Mouse (Mus musculus) stomach, embryonic 14.5 days (tissue): ENCODE data around the gene Wdr62. TPM values are rescaled to one million over a fixed set of nuclear protein-coding genes. Genes with fewer than 3 reads are reported as not detected.
"Not testable (repeated sequence)": the region's sequence is repeated elsewhere in the genome, so short reads cannot be mapped to it uniquely, and the experiment has no call there.

Experiments used
- ATAC-seq: fragments of 200-750 bp; cut with Nextera tagmentation; 2 replicates; pipeline ENCODE4 v1.8.0; 2017; ENCODE audit warnings: low read depth, moderate TSS enrichment; ENCODE audit not compliant: insufficient number of reproducible peaks, insufficient read depth, low FRiP score
- H3K27ac ChIP-seq: fragments of 300-500 bp; sonication (generic); 2 replicates; pipeline ENCODE4 v1.5.1; 2014; ENCODE audit warnings: mild to moderate bottlenecking, low read length, moderate library complexity, mixed read lengths
- H3K27me3 ChIP-seq: fragments of 300-500 bp; sonication (generic); 2 replicates; pipeline ENCODE4 v1.6.1; 2014; ENCODE audit warnings: low read length, control low read depth, mixed read lengths; ENCODE audit not compliant: control insufficient read depth, insufficient read depth
- H3K36me3 ChIP-seq: fragments of 300-500 bp; sonication (generic); 2 replicates; pipeline ENCODE4 v1.6.1; 2014; ENCODE audit warnings: mild to moderate bottlenecking, control low read depth, low read length, moderate library complexity, mixed read lengths; ENCODE audit not compliant: control insufficient read depth, insufficient read depth
- H3K4me1 ChIP-seq: fragments of 300-500 bp; sonication (generic); 2 replicates; pipeline ENCODE4 v1.6.1; 2014; ENCODE audit warnings: low read length, control low read depth, mixed read lengths; ENCODE audit not compliant: control insufficient read depth, insufficient read depth
- H3K4me2 ChIP-seq: fragments of 300-500 bp; sonication (generic); replicated peaks from 2 replicates; pipeline ENCODE4 v1.6.1; 2014; ENCODE audit warnings: low read depth, low read length, control low read depth
- H3K4me3 ChIP-seq: fragments of 300-500 bp; sonication (generic); 2 replicates; pipeline ENCODE4 v1.5.1; 2014; ENCODE audit warnings: low read depth, low read length, control low read depth
- H3K9ac ChIP-seq: fragments of 300-500 bp; sonication (generic); replicated peaks from 2 replicates; pipeline ENCODE4 v1.6.1; 2014; ENCODE audit warnings: low read depth, mild to moderate bottlenecking, control low read depth, low read length, moderate library complexity, mixed read lengths
- H3K9me3 ChIP-seq: fragments of 300-500 bp; sonication (generic); 2 replicates; pipeline ENCODE4 v1.6.1; 2016; ENCODE audit warnings: low read depth, low read length, control low read depth; ENCODE audit not compliant: control insufficient read depth
- WGBS: fragments of 180-500 bp; shearing (Covaris S2); extraction: QIAGEN DNeasy Blood & Tissue Kit; methylation state at CpG from one replicate; pipeline ENCODE4 v1.1.7; 2014; 5-methylcytosine and 5-hydroxymethylcytosine counted together
- polyA plus RNA-seq: library from polyadenylated mRNA; unstranded; fragments of >200 nt; fragmentation: Nextera tagmentation; extraction: Ambion mirVana; gene quantifications from 2 replicates; pipeline ENCODE4 v1.2.1, GENCODE M21; 2014

The Wdr62 gene
- polyA plus RNA-seq, 1 experiment from 2014 or later = 9.8 TPM

DNA sequence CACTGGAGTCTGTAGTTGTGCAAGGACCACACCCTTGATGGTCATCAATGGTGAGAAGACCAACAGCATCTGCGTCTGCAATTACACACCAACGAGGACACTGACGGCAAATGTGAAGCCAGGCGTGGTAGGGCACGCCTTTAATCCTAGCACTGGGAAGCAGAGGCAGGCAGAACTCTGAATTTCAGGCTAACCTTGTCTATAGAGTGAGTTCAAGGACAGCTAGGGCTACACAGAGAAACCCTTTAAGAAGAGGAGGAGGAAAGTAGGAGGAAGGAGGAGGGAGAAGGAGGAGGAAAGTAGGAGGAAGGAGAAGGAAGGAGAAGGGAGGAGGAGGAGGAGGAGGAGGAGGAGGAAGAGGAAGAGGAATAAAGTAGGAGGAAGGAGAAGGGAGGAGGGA is 14.7 kb downstream of the Wdr62 start:
- ATAC-seq = no peak
- Histone ChIP-seq H3K27ac (no peak overlapping the region), H3K9me3 (no peaks in the 10 kb centered on the region), H3K4me1 (no peaks in the 10 kb centered on the region), H3K27me3 (no peaks in the 10 kb centered on the region), H3K4me2 (no peak overlapping the region), H3K4me3 (no peak overlapping the region), H3K9ac (no peak overlapping the region), H3K36me3 (peaks cover 3% of the 10 kb centered on the region; the same call in 1 of the 2 replicates)
- 91% methylated on average over 5 of the region's 5 CpGs for WGBS

DNA sequence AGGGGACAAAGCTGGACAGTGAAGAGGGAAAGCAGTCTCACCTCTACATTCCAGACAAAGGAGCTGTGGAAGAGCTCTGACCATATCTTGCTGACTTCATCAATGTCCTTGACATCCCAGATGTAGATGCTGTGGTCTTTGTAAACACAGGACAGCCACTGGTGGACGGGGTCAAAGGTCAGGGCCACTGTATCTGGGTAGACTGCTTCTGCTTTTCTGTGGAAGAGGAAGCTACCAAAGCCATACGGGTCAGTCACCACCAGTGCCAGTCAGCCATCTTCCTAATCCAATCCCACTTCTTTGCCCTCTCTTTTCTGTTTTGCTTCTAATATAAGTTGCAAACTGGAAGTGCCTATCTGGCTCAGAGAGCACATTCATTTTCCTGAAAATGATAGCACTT is 15.2 kb downstream of the Wdr62 start:
- H3K4me1 ChIP-seq = no peaks in the 10 kb centered on the region
- H3K27me3 ChIP-seq = no peaks in the 10 kb centered on the region
- 63% methylated on average over 2 of the region's 2 CpGs for WGBS
- no peak overlapping the region for H3K27ac ChIP-seq
- no peaks in the 10 kb centered on the region for H3K9me3 ChIP-seq
- no peak overlapping the region for H3K4me2 ChIP-seq
- no peak overlapping the region for H3K4me3 ChIP-seq
- no peak for ATAC-seq
- H3K9ac ChIP-seq = no peak overlapping the region
- H3K36me3 ChIP-seq = no peaks in the 10 kb centered on the region; the same call in 1 of the 2 replicates

DNA sequence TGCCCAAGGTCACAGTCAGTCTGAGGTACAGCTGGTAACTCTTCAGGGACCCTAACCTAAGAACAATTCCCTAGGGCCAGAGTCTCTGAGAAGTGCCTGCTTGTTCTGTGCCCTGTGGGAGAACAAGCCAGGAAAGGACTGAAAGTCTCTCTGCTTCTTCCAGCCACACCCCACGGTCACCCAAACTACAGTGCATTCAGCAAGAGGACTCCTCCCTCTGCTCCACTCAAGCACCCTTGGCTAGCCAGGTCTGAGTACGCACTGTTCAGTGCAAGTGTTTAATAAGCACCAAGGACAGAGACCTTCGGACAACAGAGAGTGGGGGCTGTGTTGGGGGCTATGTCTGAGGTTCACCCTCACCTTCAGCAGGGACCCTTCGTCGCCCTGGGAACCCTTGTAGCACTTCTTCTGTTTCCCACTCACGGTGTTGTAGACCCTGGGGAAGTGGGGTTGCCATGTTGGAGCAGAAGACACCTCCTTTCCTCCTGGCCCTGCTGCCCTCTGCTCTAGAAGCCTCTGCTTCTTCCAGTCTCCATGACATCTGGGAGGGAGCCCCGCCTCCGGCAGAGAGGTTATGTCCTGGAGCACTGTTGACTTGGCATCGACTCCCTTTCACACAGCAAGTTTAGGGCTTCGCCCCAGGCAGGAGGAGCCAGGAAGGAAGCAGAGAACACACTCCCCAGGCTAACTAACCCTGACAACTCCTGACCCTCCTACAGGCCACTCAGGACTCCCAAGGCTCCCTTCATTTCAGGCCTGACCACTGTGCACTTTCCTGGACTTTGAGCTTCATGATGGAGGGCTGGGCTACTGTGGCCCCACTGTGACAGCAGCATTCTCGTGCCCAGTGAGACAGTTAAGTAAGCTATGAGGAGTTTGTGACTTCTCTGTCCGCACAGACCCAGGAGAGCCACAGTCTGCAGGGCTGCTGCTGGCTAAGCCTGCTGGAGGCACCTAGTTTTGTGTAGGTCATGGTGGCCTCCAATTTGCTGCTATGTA is 28.0 kb downstream of the Wdr62 start:
- no peak overlapping the region for H3K4me3 ChIP-seq
- no peaks in the 10 kb centered on the region for H3K27me3 ChIP-seq
- H3K9me3 ChIP-seq = no peaks in the 10 kb centered on the region
- H3K36me3 ChIP-seq = peaks cover 3% of the 10 kb centered on the region; the same call in 1 of the 2 replicates
- H3K27ac ChIP-seq = no peak overlapping the region
- H3K4me2 ChIP-seq = no peak overlapping the region
- no peaks in the 10 kb centered on the region for H3K4me1 ChIP-seq
- no peak overlapping the region for H3K9ac ChIP-seq
- WGBS = 79% methylated on average over 12 of the region's 12 CpGs
- ATAC-seq = no peak; the same call in 1 of the 2 replicates

DNA sequence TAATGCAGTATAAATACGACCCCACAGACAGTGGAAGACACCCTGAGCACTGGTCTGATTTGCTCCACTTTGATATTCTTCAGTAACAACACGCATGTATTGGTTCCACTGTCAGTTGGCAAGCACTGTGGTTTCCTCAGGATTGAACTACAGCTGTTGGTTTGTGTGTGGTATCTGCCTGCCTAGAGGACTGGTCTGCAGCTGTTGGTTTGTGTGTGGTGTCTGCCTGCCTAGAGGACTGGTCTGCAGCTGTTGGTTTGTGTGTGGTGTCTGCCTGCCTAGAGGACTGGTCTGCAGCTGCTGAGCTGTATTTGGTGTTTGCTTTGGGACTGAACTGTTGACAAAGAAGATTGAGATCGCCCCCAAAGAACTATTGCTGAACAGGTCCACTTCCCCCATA is 42.8 kb downstream of the Wdr62 start:
- H3K9me3 ChIP-seq, H3K4me3 ChIP-seq, H3K4me1 ChIP-seq, H3K36me3 ChIP-seq, H3K4me2 ChIP-seq, H3K27ac ChIP-seq, H3K27me3 ChIP-seq, ATAC-seq, H3K9ac ChIP-seq: not testable (repeated sequence)
- 85% methylated on average over 3 of the region's 3 CpGs for WGBS

DNA sequence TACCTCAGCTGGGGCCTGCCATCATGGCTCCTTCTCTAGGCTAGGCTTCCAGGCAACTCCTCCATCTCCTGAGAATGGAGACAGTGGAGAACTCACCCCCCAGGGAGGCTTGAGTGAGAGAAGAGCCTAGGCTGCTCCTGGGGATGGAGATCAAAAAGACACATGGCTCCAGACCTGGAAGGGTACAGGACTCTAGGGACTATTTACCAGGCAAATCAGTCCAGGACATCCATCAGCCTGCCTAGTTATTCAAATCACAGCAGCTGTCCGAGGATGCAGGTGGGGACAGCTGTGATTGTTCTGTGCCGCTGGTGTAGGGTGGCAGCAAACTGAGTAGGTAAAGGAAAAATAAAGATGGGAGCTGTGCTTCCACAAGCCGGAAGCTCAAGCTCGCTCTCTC is 44.6 kb downstream of the Wdr62 start, which contains the start of gene Ovol3:
Gene Ovol3 (minus strand): TSS at position 101 of the 400 bp plus-strand sequence.
- H3K4me2 ChIP-seq = no peak within 1 kb of the TSS
- ATAC-seq = no peak
- H3K36me3 ChIP-seq = peaks cover 10% of the 10 kb centered on the region
- H3K9me3 ChIP-seq = no peaks in the 10 kb centered on the region
- H3K4me1 ChIP-seq = peaks cover 14% of the 10 kb centered on the region; the same call in 1 of the 2 replicates
- H3K9ac ChIP-seq = no peak within 1 kb of the TSS
- no peak within 1 kb of the TSS for H3K4me3 ChIP-seq
- WGBS = 77% methylated on average over 4 of the region's 4 CpGs
- H3K27me3 ChIP-seq = no peaks in the 10 kb centered on the region
- no peak within 1 kb of the TSS for H3K27ac ChIP-seq

DNA sequence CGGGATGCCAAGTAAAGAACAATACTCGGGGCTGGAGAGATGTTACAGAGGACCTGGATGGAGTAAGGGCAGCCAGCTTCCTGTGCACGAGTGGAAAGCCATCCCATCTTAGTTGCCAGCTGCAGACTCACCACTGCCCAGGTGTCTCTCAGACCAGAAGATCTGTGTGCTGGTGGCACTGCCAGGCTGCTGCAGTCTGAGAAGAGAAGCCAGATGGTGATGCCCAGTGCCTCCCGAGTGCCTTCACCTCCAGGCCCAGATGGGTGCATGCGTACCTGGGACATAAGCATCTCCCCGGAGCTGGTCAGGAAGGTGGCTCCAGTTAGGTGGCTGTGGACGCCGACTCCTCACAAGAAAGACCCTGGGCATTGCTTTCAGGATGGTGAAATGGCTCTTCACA is 45.1 kb downstream of the Wdr62 start:
- Histone ChIP-seq H3K4me1 (peaks cover 14% of the 10 kb centered on the region; the same call in 1 of the 2 replicates), H3K4me3 (no peak overlapping the region), H3K4me2 (no peak overlapping the region), H3K9me3 (no peaks in the 10 kb centered on the region), H3K27me3 (no peaks in the 10 kb centered on the region), H3K27ac (no peak overlapping the region), H3K36me3 (peaks cover 6% of the 10 kb centered on the region), H3K9ac (no peak overlapping the region)
- ATAC-seq = no peak
- 88% methylated on average over 8 of the region's 8 CpGs for WGBS

DNA sequence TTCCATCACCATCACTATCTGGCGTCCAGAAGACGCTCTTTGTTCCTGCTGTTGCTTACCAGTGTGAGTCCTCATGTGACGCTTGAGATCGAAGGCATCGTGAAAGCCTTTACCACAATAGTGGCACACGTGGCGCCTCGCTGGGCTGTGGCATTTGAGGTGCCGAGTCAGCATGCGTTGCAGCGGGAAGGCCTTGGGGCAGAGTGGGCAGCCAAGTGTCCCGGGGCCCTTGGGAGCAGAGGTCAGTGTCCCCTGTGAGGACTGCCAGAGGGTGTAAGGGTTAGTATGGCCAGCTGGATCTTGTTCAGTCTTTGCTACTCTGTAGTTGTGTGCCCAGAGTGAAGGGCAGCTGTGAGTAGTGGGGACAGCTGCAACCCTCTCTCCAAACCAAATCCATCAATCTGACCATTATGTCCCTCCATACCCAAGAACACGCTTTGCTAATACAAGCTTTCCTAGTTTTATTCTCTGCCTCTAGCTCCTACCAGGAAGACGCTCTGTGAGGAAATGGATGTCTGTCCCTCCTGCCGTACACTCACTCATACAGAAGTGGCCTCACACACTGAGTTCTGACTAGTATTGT is 45.9 kb downstream of the Wdr62 start:
- Histone ChIP-seq H3K4me3 (no peak overlapping the region), H3K9ac (no peak overlapping the region), H3K27ac (no peak overlapping the region), H3K36me3 (peaks cover 8% of the 10 kb centered on the region; the same call in 1 of the 2 replicates), H3K4me2 (no peak overlapping the region), H3K27me3 (no peaks in the 10 kb centered on the region), H3K9me3 (no peaks in the 10 kb centered on the region), H3K4me1 (peaks cover 14% of the 10 kb centered on the region; the same call in 1 of the 2 replicates)
- 94% methylated on average over 15 of the region's 15 CpGs for WGBS
- ATAC-seq = no peak

DNA sequence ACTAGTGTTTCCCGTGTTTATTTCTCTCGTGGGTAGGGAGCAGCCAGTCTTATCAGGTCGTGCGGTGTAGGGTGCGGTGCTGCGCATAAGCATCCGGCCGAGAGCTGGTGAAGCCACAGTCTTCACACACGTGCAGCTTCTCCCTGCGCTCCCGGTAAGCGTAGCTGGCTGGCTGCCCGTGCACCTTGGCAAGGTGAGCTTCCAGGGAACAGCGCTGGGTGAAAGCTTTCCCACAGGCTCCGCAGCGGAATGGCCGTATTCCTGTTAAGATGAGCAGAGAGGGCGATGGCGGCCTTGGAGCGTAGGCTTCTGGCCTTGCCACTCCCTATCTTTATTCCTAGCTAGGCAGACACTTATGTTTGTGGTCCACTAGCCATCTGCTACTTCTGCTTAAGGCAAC is 46.8 kb downstream of the Wdr62 start:
- Histone ChIP-seq H3K4me2 (peak overlapping the region; percentile 86; the same call in 1 of the 2 replicates), H3K9ac (no peak overlapping the region), H3K4me3 (no peak overlapping the region), H3K27me3 (no peaks in the 10 kb centered on the region), H3K27ac (no peak overlapping the region), H3K9me3 (no peaks in the 10 kb centered on the region), H3K4me1 (peaks cover 14% of the 10 kb centered on the region; the same call in 1 of the 2 replicates), H3K36me3 (peaks cover 8% of the 10 kb centered on the region; the same call in 1 of the 2 replicates)
- no peak for ATAC-seq
- WGBS = 89% methylated on average over 20 of the region's 20 CpGs
